Mouse (Mus musculus): Measurements from ENCODE around the gene Rcn3.
"Not testable (repeated sequence)": the region's sequence is repeated elsewhere in the genome, so short reads cannot be mapped to it uniquely, and the experiment has no call there.

Rcn3 gene

GRCm38 (mm10) chr7:45124224-45125143 lies 32.5 kb upstream of the Rcn3 start, which contains the start of gene Rps11:
TSS of gene Rps11 (minus strand) at chr7:45124439.
- DNase-seq (ENCODE audit: low read depth, low spot score), result peak; percentile 100

DNA sequence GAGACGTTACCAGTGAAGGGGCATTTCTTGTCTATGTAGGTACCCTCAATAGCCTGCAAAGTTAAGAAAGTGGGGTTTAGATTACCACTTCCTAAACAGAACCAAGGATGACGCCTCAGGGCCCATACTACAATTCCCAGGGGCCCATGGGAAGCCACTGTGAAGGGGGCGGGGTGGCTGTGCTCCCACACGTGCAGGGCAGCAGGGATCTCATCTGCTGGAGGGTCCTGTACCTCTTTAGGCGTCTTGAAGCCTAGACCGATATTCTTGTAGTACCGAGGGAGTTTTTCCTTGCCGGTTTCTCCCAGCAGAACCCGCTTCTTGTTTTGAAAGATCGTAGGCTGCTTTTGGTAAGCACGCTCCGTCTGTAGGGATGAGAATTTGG lies 31.2 kb upstream of the Rcn3 start:
- DNase-seq (ENCODE audit: low read depth, low spot score), result peak; percentile 58

- DNase-seq (ENCODE audit: low read depth, low spot score), result no peak
Measured at GRCm38 (mm10) chr7:45122561-45123185, 30.7 kb upstream of the Rcn3 start.

- DNase-seq (ENCODE audit: low read depth, low spot score), result no peak
Measured at GRCm38 (mm10) chr7:45121966-45122365, 29.9 kb upstream of the Rcn3 start.

- peak; percentile 77 for DNase-seq (ENCODE audit: low read depth, low spot score)
Measured at GRCm38 (mm10) chr7:45121404-45121803, 29.4 kb upstream of the Rcn3 start.

- no peak for DNase-seq (ENCODE audit: low read depth, low spot score)
Measured at GRCm38 (mm10) chr7:45119780-45120709, 28.0 kb upstream of the Rcn3 start.

DNA sequence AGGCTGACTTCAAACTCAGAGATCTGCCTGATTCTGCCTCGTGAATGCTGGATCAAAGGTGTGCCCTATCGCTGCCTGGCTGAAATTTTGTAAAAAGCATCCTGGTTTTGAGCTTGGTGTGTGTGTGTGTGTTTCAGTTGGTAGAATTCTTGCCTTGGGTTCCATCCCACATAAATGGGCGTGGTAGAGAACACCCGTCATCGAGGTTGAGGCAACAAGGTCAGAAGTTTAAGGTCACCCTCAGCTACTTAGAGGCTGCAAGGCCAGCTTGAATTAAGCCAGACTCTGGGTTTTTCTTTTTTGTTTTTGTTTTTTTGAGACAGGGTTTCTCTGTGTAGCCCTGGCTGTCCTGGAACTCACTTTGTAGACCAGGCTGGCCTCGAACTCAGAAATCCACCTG lies 26.3 kb upstream of the Rcn3 start:
- peak; percentile 62 for DNase-seq (ENCODE audit: low read depth, low spot score)

DNA sequence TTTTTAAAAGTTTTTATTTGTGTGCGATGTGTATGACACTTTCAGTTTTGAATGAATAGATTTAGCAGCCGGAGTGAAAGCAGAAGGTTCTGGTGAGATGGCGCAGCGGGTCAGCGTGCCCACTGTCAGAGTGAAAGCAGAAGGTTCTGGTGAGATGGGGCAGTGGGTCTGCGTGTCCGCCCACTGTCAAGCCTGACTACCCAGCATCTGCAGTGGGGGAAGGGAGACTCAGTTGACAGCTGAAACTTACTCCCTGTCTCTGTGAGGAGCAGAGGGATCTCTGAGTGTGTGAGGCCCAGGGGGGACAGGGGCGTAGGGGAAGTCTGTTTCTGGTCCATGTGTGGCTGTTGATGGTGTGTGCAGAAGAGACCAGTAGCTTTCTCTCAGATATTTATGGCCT lies 25.5 kb upstream of the Rcn3 start:
- DNase-seq (ENCODE audit: low read depth, low spot score), result no peak

- no peak for DNase-seq (ENCODE audit: low read depth, low spot score)
Measured at GRCm38 (mm10) chr7:45113476-45113875, 21.5 kb upstream of the Rcn3 start.

DNA sequence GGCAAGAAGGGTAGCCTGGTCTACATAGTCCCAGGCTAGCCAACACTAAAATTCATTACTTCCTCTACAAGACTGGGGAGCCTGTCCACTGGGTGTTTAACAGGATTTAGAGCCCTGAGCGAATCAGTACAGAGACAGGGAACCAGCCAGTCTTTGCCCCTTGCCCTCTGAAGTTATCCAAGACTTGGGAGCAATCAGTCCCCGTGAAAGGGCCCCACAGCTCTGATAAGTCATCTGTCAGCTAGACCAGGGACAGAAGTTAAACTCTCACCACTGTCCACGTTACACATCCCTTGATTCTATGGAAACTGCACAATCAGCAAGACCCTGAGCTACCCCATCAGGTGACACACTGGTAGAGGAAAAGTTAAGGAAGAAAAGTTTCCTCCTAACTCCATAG lies 20.5 kb upstream of the Rcn3 start:
- DNase-seq (ENCODE audit: low read depth, low spot score), result no peak

DNA sequence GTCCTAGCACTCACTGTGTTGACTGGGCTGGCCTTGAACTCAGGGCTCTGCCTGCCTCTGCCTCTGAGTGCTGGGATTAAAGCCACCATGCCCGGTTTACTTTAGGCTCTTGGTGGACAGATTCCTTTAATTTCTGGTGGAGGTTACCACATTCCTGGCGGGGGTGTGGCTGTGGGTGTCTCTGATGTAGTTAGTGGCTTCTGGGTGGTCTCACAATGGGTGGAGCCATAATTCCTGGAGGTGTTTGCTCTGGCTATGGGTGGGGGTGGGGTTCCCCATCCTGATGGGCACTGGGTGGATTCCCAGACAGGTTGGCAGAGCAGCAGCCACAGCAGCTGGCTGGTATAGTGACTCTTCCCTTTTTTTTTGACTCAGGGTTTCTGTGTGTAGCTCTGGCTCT lies 19.9 kb upstream of the Rcn3 start:
- peak; percentile 90 for DNase-seq (ENCODE audit: low read depth, low spot score)

- not testable (repeated sequence) for DNase-seq (ENCODE audit: low read depth, low spot score)
Measured at GRCm38 (mm10) chr7:45110089-45110488, 18.1 kb upstream of the Rcn3 start.

GRCm38 (mm10) chr7:45107052-45107645 lies 15.1 kb upstream of the Rcn3 start:
- DNase-seq (ENCODE audit: low read depth, low spot score), result peak; percentile 51

DNA sequence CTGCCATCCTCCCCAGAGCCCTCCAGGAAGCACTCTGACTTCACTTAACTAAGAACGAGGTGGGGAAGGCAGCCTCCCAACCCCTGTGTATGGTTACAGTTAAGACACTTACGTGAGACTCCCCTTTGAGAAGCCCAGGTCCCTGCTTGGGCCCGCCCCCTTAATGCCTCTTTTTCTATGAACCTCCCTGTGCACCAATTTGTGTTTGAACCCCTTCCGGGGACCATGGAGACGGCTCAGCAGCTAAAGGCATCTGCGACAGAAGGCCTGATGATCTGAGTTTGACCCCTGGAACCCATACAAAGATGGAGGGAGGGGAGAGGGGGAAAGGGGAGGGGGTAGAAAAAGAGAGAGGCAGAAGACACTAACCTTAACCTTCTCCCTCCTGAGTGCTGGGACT lies 14.4 kb upstream of the Rcn3 start:
- DNase-seq (ENCODE audit: low read depth, low spot score), result no peak

DNA sequence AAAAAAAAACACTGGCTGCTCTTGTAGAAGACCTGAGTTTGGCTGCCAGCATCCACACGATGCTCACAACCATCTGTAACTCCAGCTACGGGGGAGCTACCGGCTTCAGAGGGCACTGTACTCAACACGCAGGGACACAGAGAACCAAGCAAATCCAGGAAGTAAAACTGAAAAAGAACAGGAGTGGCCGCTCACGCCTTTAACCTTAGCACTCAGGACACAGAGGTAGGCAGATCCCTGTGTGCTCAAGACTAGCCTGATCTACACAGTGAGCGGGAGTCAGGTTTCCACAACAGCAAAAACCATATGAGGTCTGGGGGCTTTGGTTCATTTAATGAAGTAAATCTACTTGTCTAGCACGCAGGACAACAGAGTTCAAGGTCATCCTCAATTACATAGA lies 13.5 kb upstream of the Rcn3 start:
- DNase-seq (ENCODE audit: low read depth, low spot score), result no peak

DNA sequence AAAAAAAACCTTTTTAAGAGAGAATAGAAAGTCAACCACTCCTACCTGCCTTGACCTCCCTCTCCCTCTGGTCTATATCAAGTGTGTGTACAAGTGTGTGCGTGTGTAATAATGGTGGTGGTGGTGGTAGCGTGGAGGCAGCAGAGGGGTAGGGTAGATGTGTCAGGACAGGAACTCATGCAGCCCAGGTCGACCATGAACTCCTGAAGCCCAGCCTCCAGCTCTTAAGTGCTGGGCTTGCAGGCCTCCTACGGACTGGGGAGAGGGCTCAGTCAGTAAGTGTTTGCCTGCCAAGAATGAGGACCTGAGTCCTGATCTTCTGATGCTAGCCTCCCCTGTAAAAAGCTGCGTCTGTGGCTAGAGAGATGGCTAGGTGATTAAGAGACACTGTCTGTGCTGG lies 12.9 kb upstream of the Rcn3 start:
- DNase-seq (ENCODE audit: low read depth, low spot score), result no peak

DNA sequence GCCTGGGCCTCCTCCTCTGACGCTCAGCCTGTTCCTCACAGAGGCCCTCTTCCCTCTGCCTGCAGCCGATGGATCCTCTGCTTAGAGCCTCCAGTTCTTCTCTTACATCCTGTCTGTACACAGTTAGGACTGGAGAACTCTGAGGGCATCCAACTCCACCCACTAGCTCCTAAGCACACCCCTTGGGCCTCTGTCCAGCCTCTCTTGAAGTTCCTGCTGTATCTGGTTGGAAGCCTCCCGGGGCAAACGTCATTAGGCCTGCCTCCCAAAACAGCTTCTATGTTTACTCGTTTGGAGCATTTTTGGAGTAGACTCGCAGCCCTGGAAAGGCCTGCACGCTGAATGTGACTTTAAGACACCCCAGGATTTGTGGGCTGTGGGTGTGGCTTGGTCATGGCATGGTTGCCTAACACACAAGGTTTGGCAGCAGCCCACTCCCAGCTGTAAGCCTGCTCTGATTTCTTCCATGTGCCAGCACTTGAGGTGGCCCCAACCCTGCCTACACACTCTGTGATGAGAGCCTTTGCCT lies 11.7 kb upstream of the Rcn3 start, which contains the start of gene Fcgrt:
Gene Fcgrt, minus strand, starts transcription at position 200 of the 529 bp plus-strand sequence.
- DNase-seq (ENCODE audit: low read depth, low spot score), result no peak

DNA sequence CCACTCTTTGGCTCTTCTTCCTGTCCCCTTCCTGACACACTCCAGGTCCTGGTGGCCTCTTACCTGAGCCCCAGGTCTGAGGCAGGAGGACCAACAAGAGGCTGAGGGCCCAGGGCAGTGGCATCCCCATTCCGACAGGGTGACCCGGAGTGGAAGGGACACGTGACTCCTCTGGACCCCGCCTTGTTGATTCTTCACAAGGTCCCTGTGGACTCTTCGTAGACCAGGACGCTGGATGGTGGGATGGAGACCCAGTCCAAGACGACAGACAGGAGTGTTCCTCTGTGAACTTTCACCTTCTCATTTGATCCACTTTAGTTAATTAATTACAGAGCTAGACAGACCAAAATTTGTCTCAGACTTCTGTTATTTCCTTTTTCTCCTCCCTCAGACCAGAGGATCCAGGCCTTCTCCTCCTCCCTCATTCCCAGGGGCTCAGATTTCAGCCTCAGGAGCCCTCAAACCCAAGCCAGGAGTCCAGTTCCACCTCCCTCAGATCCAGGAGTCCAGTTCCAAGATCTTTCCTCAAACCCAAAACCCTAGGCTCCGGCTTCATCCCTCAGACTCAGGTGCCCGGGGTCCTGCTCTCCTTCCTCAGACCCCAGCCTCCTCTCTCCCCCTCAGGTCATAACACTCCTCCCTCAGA lies 11.0 kb upstream of the Rcn3 start:
- no peak for DNase-seq (ENCODE audit: low read depth, low spot score)

GRCm38 (mm10) chr7:45102441-45102840 lies 10.4 kb upstream of the Rcn3 start:
- DNase-seq (ENCODE audit: low read depth, low spot score), result no peak

GRCm38 (mm10) chr7:45100046-45100445 lies 8.0 kb upstream of the Rcn3 start:
- DNase-seq (ENCODE audit: low read depth, low spot score), result no peak
